Mouse (Mus musculus): ENCODE results near the gene Sytl3. TPM values are rescaled to one million over a fixed set of nuclear protein-coding genes. Genes with fewer than 3 reads are reported as not detected.
"Not testable (repeated sequence)": the region's sequence is repeated elsewhere in the genome, so short reads cannot be mapped to it uniquely, and the experiment has no call there.

Sytl3 gene
- polyA plus RNA-seq, 1 experiment, result 0.14 TPM

DNA sequence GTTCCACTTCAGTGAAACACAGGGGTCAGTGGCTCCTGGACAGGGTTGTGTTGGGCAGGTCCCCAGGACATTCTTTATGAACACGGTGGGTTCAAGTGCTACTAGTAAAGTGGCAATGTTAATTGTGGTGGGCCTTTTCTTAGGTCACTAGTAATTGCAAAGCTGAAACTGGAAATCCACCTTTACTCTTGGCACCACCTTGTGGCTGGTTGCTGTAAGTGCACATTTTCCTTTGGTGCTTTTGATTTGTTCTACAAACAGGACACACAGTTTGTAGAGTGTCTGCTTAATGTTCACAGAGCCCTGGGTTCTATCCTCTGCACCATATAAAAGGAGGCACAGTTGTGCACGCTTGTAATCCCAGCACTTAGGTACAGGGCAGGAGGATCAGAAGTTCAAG is 32.7 kb downstream of the Sytl3 start:
- not testable (repeated sequence) for H3K27me3 ChIP-seq (ENCODE audit: control insufficient read depth, insufficient read depth, insufficient read length); H3ac ChIP-seq (ENCODE audit: control insufficient read depth, insufficient read length, low read depth); H3K79me2 ChIP-seq (ENCODE audit: control insufficient read depth, insufficient read depth); H3K4me3 ChIP-seq (ENCODE audit: insufficient read depth, poor library complexity, severe bottlenecking); H3K36me3 ChIP-seq (ENCODE audit: control insufficient read depth, insufficient read depth); H3K79me3 ChIP-seq (ENCODE audit: low read depth)
- TF ChIP-seq CTCF (IDR thresholded peaks at IDR 0.05; ENCODE audit: control insufficient read depth, insufficient read depth, insufficient read length), result peak; percentile 15
- peak; percentile 19 for TF ChIP-seq MAX (IDR thresholded peaks at IDR 0.05)

DNA sequence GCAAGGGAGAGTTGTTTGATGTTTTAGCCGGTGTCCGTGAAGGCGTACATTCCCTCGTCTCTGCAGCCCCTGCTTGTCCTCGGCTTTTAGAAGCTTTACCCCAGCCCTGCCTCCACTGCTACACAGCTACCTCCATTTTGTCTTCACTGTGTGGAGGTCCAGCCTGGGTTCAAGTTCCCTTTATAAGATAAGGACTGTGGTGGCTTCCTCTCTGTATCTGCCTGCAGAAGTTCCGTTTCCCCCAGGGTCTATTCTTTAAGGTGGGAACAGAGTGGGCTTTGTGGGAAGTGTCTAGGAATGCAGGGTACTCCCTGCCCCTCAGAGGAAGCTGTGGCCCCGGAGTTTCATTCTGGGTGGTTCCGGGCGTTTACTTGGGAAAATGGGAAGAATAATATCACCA is 36.8 kb downstream of the Sytl3 start:
- not testable (repeated sequence) for H3K4me3 ChIP-seq (ENCODE audit: insufficient read depth, poor library complexity, severe bottlenecking); H3K79me2 ChIP-seq (ENCODE audit: control insufficient read depth, insufficient read depth); H3ac ChIP-seq (ENCODE audit: control insufficient read depth, insufficient read length, low read depth); H3K27me3 ChIP-seq (ENCODE audit: control insufficient read depth, insufficient read depth, insufficient read length); H3K79me3 ChIP-seq (ENCODE audit: low read depth); H3K36me3 ChIP-seq (ENCODE audit: control insufficient read depth, insufficient read depth)

DNA sequence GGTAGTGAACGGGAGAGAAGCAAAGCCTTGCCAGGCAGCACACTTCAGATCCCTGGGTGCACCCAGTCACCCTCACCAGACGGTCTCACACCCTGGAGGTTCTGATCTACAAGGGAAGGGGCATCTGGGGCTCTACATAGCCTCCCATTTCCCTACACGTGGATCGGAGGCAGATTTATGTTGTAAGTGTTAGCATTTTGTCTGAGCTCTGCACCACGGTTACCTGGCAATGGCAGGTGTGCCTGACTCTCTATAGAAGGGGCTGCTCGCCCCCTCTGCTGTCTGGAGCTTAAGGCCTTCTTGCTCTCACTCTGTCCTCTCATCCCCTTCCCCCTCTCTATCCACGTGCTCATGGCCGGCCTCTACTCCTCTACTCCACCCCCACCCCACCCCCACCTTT is 37.6 kb downstream of the Sytl3 start:
- not testable (repeated sequence) for H3K4me3 ChIP-seq (ENCODE audit: insufficient read depth, poor library complexity, severe bottlenecking); H3K36me3 ChIP-seq (ENCODE audit: control insufficient read depth, insufficient read depth); H3K79me3 ChIP-seq (ENCODE audit: low read depth); H3K27me3 ChIP-seq (ENCODE audit: control insufficient read depth, insufficient read depth, insufficient read length); H3ac ChIP-seq (ENCODE audit: control insufficient read depth, insufficient read length, low read depth); H3K79me2 ChIP-seq (ENCODE audit: control insufficient read depth, insufficient read depth)

DNA sequence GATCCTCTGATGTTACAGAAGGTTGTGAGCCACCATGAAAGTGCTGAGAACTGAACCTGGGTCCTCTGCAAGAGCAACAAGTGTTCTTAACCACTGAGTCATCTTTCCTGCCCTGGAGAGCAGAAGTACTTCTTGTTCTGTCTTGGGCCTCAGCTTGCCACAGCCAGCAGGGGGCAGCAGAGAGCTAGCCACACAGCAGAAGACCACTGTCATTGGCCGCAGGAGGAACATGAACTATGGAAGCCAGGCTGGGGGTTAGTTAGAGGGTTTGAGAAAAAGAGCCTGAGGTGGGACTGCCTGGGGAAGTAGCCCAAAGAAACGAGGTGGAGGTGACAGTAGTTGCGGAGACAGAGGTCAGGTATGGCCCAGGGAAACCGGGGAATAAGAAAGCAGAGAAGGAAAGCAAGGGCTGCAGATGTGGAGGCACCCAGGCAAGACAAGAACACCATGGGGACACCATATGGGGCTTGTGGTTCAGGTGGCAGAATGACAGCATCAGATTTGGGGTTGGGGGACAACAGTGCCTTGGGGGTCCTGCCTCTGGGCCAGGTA is 38.4 kb downstream of the Sytl3 start:
- H3K79me2 ChIP-seq (ENCODE audit: control insufficient read depth, insufficient read depth); H3K36me3 ChIP-seq (ENCODE audit: control insufficient read depth, insufficient read depth); H3K27me3 ChIP-seq (ENCODE audit: control insufficient read depth, insufficient read depth, insufficient read length); H3K4me3 ChIP-seq (ENCODE audit: insufficient read depth, poor library complexity, severe bottlenecking); H3ac ChIP-seq (ENCODE audit: control insufficient read depth, insufficient read length, low read depth); H3K79me3 ChIP-seq (ENCODE audit: low read depth): not testable (repeated sequence)

DNA sequence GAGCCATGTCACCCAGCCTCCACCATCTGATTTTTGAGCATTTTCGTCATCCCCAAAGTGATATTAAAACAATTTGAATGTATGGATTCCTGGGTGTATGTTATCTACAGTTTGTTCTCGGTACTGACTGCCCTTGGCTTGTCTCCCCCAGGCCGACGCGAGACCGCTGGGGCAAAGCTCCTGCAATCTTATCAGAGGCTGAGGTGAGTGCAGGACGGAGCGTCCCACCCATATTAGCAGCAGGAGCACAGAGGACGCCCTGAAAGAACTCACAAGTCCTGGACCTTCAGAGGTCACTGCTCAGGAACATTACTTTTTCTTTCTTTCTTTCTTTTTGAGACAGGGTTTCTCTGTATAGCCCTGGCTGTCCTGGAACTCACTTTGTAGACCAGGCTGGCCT is 40.6 kb downstream of the Sytl3 start:
- H3K4me3 ChIP-seq (ENCODE audit: insufficient read depth, poor library complexity, severe bottlenecking), result not testable (repeated sequence)

DNA sequence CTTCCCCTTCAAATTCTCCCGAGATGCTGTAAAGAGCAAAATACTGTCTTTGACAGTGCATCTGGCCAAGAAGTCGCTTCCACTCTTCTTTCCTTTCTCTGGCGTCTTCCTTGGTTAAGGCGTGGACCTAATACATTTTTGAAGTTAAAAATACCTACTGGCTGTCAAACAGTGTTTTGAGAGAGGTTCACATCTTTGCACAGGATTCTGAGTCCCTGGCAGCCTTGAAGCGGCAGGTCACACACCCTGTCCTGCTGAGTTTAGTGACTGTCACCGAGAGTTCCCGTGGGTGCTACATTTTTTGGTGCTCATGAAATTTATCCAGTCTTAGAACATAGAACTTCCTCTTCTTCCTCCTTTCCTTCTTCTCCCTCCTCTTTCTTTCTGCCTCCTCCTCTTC is 41.2 kb downstream of the Sytl3 start:
- H3ac ChIP-seq (ENCODE audit: control insufficient read depth, insufficient read length, low read depth); H3K36me3 ChIP-seq (ENCODE audit: control insufficient read depth, insufficient read depth); H3K79me2 ChIP-seq (ENCODE audit: control insufficient read depth, insufficient read depth); H3K4me3 ChIP-seq (ENCODE audit: insufficient read depth, poor library complexity, severe bottlenecking); H3K27me3 ChIP-seq (ENCODE audit: control insufficient read depth, insufficient read depth, insufficient read length); H3K79me3 ChIP-seq (ENCODE audit: low read depth): not testable (repeated sequence)

More for the DNA sequence above, 40.6 kb downstream of the Sytl3 start:
- H3K27me3 ChIP-seq (ENCODE audit: control insufficient read depth, insufficient read depth, insufficient read length); H3K79me3 ChIP-seq (ENCODE audit: low read depth); H3ac ChIP-seq (ENCODE audit: control insufficient read depth, insufficient read length, low read depth); H3K36me3 ChIP-seq (ENCODE audit: control insufficient read depth, insufficient read depth); H3K79me2 ChIP-seq (ENCODE audit: control insufficient read depth, insufficient read depth): not testable (repeated sequence)

DNA sequence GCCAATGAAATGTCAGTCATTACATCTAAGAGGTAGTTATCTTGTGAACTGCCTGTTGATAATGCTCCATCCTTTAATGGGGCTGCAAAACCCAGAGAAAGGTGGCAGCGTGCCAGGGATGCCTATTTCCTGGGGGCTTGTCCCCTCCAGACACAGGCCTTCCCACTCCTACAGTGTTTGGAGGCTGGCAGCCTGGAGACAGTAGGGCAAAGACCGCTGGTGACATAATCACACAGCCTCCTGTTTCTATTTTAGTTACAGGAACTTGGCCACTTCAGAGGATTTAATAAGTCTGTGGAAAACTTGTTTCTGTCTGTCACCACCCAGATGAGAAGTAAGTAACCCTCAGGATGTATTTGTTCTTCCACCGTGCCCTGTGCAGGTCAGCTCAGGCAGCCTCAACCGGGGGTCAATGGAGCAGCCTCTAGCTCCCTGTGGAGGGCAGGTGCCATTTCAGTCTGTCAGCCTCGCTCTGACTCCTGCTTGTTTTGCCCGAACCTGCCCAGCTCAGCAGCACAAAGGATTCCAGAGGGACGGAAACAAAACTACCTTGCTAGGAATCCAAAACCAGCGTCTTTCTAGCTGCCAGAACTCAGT is 43.8 kb downstream of the Sytl3 start:
- H3K79me3 ChIP-seq (ENCODE audit: low read depth); H3ac ChIP-seq (ENCODE audit: control insufficient read depth, insufficient read length, low read depth); H3K4me3 ChIP-seq (ENCODE audit: insufficient read depth, poor library complexity, severe bottlenecking); H3K36me3 ChIP-seq (ENCODE audit: control insufficient read depth, insufficient read depth); H3K27me3 ChIP-seq (ENCODE audit: control insufficient read depth, insufficient read depth, insufficient read length); H3K79me2 ChIP-seq (ENCODE audit: control insufficient read depth, insufficient read depth): not testable (repeated sequence)

DNA sequence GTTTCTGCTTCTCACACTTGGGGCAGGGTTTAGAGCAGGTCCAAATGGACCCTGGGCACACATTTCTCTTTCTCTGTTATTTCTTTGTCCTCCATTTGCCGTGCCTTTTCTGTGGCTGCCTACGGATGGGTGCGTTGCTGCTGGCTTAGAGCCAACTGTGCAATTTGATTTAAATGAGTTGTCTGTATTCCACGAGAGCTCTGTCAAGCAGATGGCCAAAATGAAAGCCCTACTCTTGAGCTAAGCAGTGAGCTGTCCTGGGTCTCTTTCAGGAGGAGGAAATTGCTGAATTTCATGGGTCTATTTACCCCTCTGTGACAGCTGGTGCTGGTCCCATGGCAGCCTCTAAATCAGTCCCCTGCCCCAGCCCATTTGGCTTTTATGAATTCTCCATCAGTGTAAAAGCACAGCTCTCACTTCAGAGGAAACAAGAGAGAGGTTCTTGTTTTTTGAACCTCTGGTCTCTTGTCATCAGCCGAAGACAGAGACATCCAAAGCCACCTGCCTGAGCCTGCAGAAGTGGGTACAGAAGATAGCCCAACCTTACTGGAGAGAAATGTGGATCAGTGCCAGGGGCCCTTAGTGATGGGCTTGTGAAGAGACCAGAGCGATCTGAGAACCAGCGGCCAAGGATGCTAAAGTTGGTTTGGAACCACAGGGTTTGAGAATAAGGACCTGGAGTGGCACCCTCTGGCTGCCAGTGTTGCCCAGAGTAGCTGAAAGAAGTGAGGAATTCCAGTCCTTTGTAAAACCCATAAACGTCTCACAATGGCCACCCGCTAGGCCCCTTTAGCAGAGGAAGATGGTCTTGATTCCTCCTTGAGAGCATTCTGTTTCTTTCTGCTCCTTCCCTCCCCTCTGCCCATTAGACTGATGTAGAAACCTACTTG is 44.7 kb downstream of the Sytl3 start:
- H3K4me3 ChIP-seq (ENCODE audit: insufficient read depth, poor library complexity, severe bottlenecking); H3K27me3 ChIP-seq (ENCODE audit: control insufficient read depth, insufficient read depth, insufficient read length); H3ac ChIP-seq (ENCODE audit: control insufficient read depth, insufficient read length, low read depth): not testable (repeated sequence)

DNA sequence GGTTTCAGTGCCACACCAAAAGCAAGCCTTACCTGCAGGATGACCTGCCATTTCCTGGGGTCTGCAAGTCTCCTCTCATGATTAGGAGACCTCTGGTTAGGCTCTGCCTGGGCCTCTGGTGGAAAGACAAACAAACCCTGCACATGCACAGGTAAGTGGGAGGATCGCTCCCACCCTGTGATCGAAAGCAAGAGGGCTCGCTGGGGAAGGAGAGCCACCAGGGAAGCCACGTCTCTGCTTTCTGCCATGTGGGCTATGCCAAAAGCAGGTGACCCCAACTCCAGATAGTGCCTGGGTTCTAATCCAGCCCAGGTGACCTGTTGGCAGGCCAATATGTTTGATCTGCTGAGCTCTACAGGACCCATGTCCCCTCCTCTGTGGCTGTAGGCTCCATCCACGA is 47.6 kb downstream of the Sytl3 start:
- H3K4me3 ChIP-seq (ENCODE audit: insufficient read depth, poor library complexity, severe bottlenecking); H3K79me2 ChIP-seq (ENCODE audit: control insufficient read depth, insufficient read depth); H3K27me3 ChIP-seq (ENCODE audit: control insufficient read depth, insufficient read depth, insufficient read length); H3K36me3 ChIP-seq (ENCODE audit: control insufficient read depth, insufficient read depth); H3K79me3 ChIP-seq (ENCODE audit: low read depth); H3ac ChIP-seq (ENCODE audit: control insufficient read depth, insufficient read length, low read depth): not testable (repeated sequence)

More for the DNA sequence above, 44.7 kb downstream of the Sytl3 start:
- not testable (repeated sequence) for H3K79me3 ChIP-seq (ENCODE audit: low read depth); H3K36me3 ChIP-seq (ENCODE audit: control insufficient read depth, insufficient read depth); H3K79me2 ChIP-seq (ENCODE audit: control insufficient read depth, insufficient read depth)

DNA sequence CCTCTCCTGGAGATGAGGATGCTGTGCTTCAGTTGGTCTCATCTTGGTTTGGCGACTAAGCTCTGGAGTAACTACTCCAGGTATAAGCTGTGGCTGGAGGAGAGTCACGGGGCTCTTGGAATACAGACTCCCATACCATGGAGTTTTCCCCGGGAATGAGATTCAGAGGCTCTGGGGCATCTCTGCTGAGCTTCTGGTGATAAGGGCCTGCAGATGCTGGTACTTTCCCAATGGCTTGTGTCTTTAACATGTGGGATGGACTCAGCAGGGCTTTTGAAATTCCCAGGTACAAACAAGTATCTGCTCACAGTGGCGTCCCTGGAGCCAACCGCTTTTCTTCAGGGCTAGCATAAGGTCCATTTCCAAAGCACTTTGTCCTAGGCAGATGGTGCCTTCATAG is 48.5 kb downstream of the Sytl3 start:
- not testable (repeated sequence) for H3K4me3 ChIP-seq (ENCODE audit: insufficient read depth, poor library complexity, severe bottlenecking); H3K36me3 ChIP-seq (ENCODE audit: control insufficient read depth, insufficient read depth); H3ac ChIP-seq (ENCODE audit: control insufficient read depth, insufficient read length, low read depth); H3K79me2 ChIP-seq (ENCODE audit: control insufficient read depth, insufficient read depth); H3K79me3 ChIP-seq (ENCODE audit: low read depth); H3K27me3 ChIP-seq (ENCODE audit: control insufficient read depth, insufficient read depth, insufficient read length)

DNA sequence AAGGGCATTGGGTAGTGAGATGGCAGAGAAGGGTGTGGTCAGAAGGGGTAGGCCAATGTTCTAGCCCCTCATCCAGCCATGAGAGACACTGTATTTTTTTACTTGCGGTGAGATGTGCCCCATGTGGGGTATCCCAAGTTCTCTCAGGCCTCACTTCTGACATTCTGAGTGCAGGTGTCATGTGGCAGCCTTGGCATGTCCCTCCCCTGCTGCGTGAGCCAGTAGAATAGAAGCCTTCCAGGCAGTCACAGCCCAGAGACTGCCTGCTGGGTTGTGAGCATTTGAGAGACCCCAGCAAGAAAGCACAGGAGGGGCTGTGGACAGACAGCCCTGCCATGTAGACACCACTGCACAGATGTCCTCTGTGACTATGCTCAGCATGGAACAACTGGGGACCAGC is 49.3 kb downstream of the Sytl3 start:
- H3K27me3 ChIP-seq (ENCODE audit: control insufficient read depth, insufficient read depth, insufficient read length); H3K4me3 ChIP-seq (ENCODE audit: insufficient read depth, poor library complexity, severe bottlenecking); H3K79me3 ChIP-seq (ENCODE audit: low read depth); H3K36me3 ChIP-seq (ENCODE audit: control insufficient read depth, insufficient read depth); H3ac ChIP-seq (ENCODE audit: control insufficient read depth, insufficient read length, low read depth); H3K79me2 ChIP-seq (ENCODE audit: control insufficient read depth, insufficient read depth): not testable (repeated sequence)
